Mouse (Mus musculus) cerebellum, postnatal 36 days (tissue): ENCODE data around the gene Gm15155.
"Not testable (repeated sequence)": the region's sequence is repeated elsewhere in the genome, so short reads cannot be mapped to it uniquely, and the experiment has no call there.

Experiments
- DNase-seq, 2 experiments: peaks; one replicate each; pipeline ENCODE4 v3.0.0; 2021 to 2022; ENCODE audit warnings: mixed read lengths in 2 of 2

Gene Gm15155

DNA sequence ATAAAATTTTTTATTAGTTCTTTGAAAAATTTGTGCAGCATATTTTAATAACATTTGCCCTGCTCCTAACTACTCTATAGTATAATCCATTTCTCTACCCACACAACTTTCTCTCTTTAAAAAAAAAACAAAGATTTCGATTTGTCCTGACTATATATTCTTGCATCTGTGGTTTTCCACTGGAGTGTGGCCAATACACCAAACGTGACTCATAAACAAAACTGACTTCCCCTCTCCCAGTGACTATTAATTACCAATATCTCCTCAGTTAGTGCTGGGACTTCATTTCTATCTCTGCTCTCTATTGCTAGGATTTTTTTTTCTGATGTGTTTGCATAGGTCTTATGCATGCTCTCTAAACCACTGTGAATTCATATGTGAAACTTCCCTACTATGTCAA, 531.2 kb downstream of the Gm15155 start:
- no peak for DNase-seq

DNA sequence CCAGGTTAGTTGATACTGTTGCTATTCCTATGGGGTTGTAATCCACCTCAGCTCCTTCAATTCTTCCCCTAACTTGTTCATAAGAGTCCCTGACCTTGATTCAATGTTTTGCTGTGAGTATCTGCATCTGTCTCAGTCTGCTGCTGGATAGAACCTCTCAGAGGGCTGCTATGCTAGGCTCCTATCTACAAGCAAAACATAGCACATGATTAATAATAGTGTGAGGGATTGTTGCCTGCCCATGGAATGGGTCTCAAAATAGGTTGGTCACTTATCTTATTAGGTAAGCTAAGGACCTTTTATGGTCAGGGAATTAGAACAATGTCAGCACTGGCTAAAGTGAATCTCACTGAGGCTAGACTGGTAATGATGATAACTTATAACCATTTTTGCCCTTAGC, 547.0 kb downstream of the Gm15155 start:
- DNase-seq = no peak

DNA sequence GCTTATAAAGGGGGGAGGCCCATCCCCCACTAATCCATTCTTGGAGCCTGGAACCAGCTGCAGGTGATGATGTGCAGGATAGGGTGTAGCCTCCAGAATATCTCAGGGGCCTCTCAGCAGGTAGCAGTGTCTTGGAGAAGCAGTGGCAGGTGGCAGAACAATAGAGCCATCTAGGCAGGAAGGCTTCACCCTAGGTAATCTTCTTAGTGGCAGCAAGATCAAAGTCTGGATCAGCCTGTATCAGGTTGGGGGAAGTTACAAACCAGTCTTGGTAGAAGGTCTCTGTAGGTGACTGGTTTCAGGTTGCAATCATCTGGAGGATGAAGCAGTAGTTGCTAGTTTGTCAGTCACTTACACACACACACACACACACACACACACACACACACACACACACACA, 679.3 kb downstream of the Gm15155 start:
- DNase-seq = not testable (repeated sequence)
